Mouse (Mus musculus): ENCODE data around the gene Bmf. TPM values are rescaled to one million over a fixed set of nuclear protein-coding genes. Genes with fewer than 3 reads are reported as not detected.

The Bmf gene
- polyA plus RNA-seq, 1 experiment from 2014 or later = 0.99 TPM

DNA sequence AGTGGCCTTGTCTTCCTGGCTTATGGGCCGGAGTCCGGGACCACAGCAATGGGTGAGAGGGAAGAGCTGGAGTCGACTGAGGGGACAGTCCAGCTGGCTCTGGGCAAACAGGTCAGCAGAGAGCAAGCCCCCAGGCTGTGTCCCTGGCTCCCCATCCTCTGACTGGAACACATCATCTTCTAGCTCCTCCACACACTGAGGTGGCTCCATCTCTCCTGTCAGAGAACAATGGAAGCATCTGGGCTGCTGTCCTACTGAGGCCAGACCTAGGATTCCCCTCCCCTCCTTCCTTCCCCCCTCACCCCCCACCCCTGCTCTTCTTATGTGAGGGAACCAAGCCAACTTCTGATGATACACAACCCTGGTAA lies 2.7 kb downstream of the Bmf start:
- 48% methylated on average over 3 of the region's 3 CpGs for WGBS
- peak overlapping the region; percentile 95; the same call in 1 of the 2 replicates for H3K4me2 ChIP-seq (ENCODE audit: low read depth, low read length)

DNA sequence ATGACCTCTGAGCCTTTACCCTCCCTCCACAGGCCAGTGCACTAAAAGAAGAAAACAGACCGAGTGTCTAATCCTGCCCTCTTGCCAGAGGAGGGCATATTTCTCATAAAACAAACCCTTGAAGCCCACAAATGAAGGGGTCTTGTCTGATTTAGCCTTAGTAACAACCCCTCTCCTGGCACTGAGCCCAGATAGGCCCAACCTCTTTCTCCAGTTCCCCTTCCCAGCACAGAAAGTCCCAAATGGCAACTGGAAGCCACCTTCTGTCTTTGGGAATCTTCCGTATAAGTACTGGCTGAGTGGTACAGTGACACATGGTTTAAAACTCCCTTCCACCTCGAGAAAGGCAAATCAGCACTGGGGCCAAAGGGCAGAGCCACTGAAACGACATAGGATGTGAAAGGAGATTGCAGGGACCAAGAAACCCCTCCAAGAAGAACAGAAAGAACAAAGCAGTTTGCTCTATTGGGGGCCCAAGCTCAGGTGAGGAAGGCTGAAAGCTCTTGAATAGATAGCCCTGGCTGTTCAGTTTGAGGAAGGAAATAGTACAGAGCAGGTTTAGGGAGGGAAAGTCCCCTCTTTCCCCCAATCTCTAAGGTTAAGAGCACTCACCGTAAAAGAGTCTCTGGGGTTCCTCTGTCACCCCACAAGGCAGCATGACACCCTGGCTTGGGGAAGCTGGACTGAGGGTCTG lies 3.2 kb downstream of the Bmf start:
- ATAC-seq (ENCODE audit: low read depth) = no peak
- Histone ChIP-seq H3K27ac (ENCODE audit: low read depth, low read length) (peak overlapping the region; percentile 23; the same call in 1 of the 2 replicates), H3K4me2 (ENCODE audit: low read depth, low read length) (peak overlapping the region; percentile 95; the same call in 1 of the 2 replicates), H3K9ac (replicated peaks; ENCODE audit: low read depth, low read length) (peak overlapping the region; percentile 30; the same call in 1 of the 2 replicates), H3K36me3 (ENCODE audit: control insufficient read depth, insufficient read depth, low read length) (no peaks in the 10 kb centered on the region), H3K27me3 (ENCODE audit: control insufficient read depth, insufficient read depth, low read length) (no peaks in the 10 kb centered on the region), H3K4me3 (ENCODE audit: low read depth, low read length) (no peak overlapping the region), H3K9me3 (ENCODE audit: control insufficient read depth, low read length) (no peaks in the 10 kb centered on the region), H3K4me1 (ENCODE audit: control insufficient read depth, insufficient read depth, low read length) (peaks cover 34% of the 10 kb centered on the region)
- WGBS = 29% methylated on average over 5 of the region's 5 CpGs

More for the DNA sequence above, 2.7 kb downstream of the Bmf start:
- H3K9me3 ChIP-seq (ENCODE audit: control insufficient read depth, low read length) = no peaks in the 10 kb centered on the region
- ATAC-seq (ENCODE audit: low read depth) = no peak
- H3K4me3 ChIP-seq (ENCODE audit: low read depth, low read length) = no peak overlapping the region
- H3K9ac ChIP-seq (replicated peaks; ENCODE audit: low read depth, low read length) = 0 out of 2 replicates have a peak overlapping the region, but pooled peaks have one; percentile 17
- H3K27ac ChIP-seq (ENCODE audit: low read depth, low read length) = no peak overlapping the region
- peaks cover 34% of the 10 kb centered on the region for H3K4me1 ChIP-seq (ENCODE audit: control insufficient read depth, insufficient read depth, low read length)
- H3K36me3 ChIP-seq (ENCODE audit: control insufficient read depth, insufficient read depth, low read length) = no peaks in the 10 kb centered on the region
- H3K27me3 ChIP-seq (ENCODE audit: control insufficient read depth, insufficient read depth, low read length) = no peaks in the 10 kb centered on the region

DNA sequence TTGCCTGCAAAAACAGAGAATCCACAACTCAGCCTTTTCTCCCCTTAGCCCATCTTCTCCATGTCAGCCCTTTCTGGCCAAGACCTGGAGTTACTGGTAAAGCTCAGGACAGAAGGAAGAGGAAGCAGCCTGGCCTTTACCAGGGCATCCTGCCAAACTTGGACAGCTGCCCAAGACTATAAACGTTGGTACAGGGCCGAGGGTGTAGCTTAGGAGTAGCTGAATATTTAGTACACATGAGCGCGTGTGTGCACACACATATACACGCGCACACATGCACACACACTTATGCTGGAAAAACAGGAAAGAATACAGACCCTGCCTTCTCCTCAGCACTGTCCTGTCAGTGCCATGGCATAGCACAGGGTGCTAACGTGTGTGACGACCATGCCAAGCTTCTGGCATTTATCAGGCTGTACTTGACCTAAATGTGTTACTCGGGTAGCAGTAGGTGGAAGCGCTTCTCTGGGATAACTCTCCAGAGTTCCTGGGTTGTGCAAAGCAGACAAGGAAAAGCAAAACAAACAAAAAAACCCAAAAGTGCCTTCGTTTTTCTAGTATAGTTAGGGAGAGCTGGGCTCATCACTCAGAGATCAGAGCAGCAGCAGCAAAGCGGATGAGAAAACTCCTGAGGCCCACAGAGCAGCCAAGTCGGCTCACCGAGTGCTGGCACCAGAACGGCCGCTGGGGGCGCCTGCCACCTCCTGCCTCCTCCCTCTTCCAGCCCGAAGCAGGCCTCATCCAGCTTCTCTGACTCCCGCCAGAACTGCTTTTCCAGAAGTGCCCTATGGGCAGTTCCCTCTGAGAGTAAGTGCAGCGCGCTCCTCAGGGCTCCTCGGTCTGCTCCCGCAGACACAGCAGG lies 4.0 kb downstream of the Bmf start:
- Histone ChIP-seq H3K4me2 (ENCODE audit: low read depth, low read length) (peak overlapping the region; percentile 95; the same call in 1 of the 2 replicates), H3K9me3 (ENCODE audit: control insufficient read depth, low read length) (no peaks in the 10 kb centered on the region), H3K4me3 (ENCODE audit: low read depth, low read length) (no peak overlapping the region), H3K9ac (replicated peaks; ENCODE audit: low read depth, low read length) (peak overlapping the region; percentile 30; the same call in 1 of the 2 replicates), H3K27ac (ENCODE audit: low read depth, low read length) (peak overlapping the region; percentile 23; the same call in 1 of the 2 replicates), H3K4me1 (ENCODE audit: control insufficient read depth, insufficient read depth, low read length) (peaks cover 34% of the 10 kb centered on the region), H3K36me3 (ENCODE audit: control insufficient read depth, insufficient read depth, low read length) (no peaks in the 10 kb centered on the region), H3K27me3 (ENCODE audit: control insufficient read depth, insufficient read depth, low read length) (no peaks in the 10 kb centered on the region)
- no peak; the same call in 1 of the 2 replicates for ATAC-seq (ENCODE audit: low read depth)
- 20% methylated on average over 23 of the region's 23 CpGs for WGBS

DNA sequence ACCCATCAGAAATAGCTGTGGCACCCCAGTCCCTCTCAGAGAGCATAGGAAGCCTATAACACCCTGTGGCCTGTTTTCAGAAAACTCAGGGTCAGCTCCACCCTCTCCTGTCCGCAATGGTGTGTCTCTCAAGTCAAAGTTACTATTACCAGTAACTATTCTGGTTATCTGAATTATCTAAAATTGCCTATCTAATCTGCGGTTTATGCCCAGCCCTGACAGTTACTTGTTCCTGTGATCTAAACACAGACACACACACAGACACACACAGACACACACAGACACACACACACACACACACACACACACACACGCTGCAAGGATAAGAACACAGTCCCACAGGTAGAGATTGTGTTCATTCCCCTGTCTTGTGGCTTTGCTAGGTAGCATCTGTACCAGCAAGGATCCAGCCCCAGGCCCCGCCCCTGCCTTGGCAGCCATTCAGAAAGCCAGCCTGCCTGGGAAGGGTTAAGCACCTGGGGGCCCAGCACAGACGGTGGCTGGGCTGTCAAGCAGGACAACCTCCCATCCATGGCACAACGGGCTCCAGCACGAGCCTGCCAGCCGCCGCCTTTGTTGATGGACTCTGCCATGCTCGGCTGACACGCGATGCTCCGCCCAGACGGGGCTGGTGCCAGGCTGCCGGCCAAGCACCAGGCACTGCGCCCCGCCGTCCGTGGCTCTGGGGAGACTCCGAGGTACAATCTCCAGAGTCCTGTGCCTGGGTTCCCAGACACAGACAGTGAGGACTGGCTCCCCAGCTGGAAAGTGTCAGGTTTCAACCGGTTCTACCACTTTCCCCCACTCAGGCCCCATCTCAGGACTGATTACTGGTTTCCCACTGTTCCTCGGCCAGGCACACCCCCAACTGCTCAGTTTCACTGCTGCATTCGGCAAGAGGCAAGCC lies 5.3 kb downstream of the Bmf start:
- Histone ChIP-seq H3K27me3 (ENCODE audit: control insufficient read depth, insufficient read depth, low read length) (no peaks in the 10 kb centered on the region), H3K4me2 (ENCODE audit: low read depth, low read length) (peak overlapping the region; percentile 47), H3K36me3 (ENCODE audit: control insufficient read depth, insufficient read depth, low read length) (no peaks in the 10 kb centered on the region), H3K27ac (ENCODE audit: low read depth, low read length) (peak overlapping the region; percentile 58), H3K9me3 (ENCODE audit: control insufficient read depth, low read length) (no peaks in the 10 kb centered on the region), H3K4me1 (ENCODE audit: control insufficient read depth, insufficient read depth, low read length) (peaks cover 30% of the 10 kb centered on the region), H3K9ac (replicated peaks; ENCODE audit: low read depth, low read length) (peak overlapping the region; percentile 51), H3K4me3 (ENCODE audit: low read depth, low read length) (peak overlapping the region; percentile 17; the same call in 1 of the 2 replicates)
- 10% methylated on average over 23 of the region's 23 CpGs for WGBS
- peak; percentile 78 for ATAC-seq (ENCODE audit: low read depth)

DNA sequence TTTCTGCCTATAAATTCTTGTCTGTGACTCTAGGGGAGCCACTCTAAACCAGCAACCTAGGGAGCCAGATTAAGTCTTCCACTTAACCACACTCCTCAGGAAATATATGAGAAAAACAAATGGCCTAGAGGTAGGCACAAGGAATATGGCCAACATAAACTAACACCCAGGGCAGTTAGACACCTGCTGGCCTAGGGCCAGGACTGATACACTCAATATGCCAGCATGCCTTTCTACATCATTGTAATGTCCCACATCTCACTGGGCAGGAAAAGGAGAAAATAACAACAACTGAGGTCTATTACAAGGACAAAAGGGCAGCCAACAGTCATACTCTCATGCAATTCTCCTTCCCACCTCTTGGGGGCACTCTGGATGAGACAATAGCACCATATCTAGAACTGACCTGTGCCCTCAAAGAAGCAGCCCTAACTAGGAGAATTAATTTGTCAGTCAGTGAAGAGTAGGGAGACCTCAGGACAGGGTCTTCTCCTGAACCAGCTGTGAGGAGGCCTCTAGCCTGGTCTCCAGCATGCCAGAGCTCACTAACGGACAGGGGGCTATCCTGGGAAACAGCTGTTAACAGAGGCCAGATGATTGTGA lies 6.4 kb downstream of the Bmf start:
- H3K4me1 ChIP-seq (ENCODE audit: control insufficient read depth, insufficient read depth, low read length) = peaks cover 30% of the 10 kb centered on the region
- H3K4me2 ChIP-seq (ENCODE audit: low read depth, low read length) = no peak overlapping the region
- no peaks in the 10 kb centered on the region for H3K27me3 ChIP-seq (ENCODE audit: control insufficient read depth, insufficient read depth, low read length)
- no peak overlapping the region for H3K9ac ChIP-seq (replicated peaks; ENCODE audit: low read depth, low read length)
- H3K9me3 ChIP-seq (ENCODE audit: control insufficient read depth, low read length) = no peaks in the 10 kb centered on the region
- no peaks in the 10 kb centered on the region for H3K36me3 ChIP-seq (ENCODE audit: control insufficient read depth, insufficient read depth, low read length)
- H3K27ac ChIP-seq (ENCODE audit: low read depth, low read length) = no peak overlapping the region; the same call in 1 of the 2 replicates
- WGBS = 88% methylated on average over 1 of the region's 1 CpGs
- ATAC-seq (ENCODE audit: low read depth) = no peak
- H3K4me3 ChIP-seq (ENCODE audit: low read depth, low read length) = no peak overlapping the region

DNA sequence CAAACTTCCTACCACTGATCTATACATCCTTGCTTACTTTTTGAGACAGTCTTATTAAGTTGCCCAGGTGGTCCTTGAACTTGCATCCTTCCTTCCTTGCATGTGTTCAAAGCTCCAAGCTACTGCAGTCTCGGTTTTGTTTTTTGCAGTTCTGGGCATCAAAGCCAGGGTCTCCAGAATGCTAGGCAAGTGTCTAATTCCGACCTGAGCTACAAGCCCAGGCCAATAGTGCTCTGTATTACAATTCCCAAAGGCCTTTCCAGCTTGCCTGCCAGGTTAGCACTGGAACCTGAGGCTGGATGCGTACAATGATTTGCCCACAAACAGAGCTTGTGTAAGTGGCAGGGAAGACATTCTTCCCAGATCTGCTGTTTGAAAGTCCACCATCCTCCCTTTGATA lies 7.8 kb downstream of the Bmf start:
- ATAC-seq (ENCODE audit: low read depth) = no peak
- WGBS = 80% methylated on average over 3 of the region's 3 CpGs
- Histone ChIP-seq H3K9me3 (ENCODE audit: control insufficient read depth, low read length) (no peaks in the 10 kb centered on the region), H3K27ac (ENCODE audit: low read depth, low read length) (no peak overlapping the region), H3K36me3 (ENCODE audit: control insufficient read depth, insufficient read depth, low read length) (no peaks in the 10 kb centered on the region), H3K4me3 (ENCODE audit: low read depth, low read length) (no peak overlapping the region), H3K27me3 (ENCODE audit: control insufficient read depth, insufficient read depth, low read length) (no peaks in the 10 kb centered on the region), H3K4me2 (ENCODE audit: low read depth, low read length) (no peak overlapping the region), H3K4me1 (ENCODE audit: control insufficient read depth, insufficient read depth, low read length) (peaks cover 28% of the 10 kb centered on the region), H3K9ac (replicated peaks; ENCODE audit: low read depth, low read length) (no peak overlapping the region)

DNA sequence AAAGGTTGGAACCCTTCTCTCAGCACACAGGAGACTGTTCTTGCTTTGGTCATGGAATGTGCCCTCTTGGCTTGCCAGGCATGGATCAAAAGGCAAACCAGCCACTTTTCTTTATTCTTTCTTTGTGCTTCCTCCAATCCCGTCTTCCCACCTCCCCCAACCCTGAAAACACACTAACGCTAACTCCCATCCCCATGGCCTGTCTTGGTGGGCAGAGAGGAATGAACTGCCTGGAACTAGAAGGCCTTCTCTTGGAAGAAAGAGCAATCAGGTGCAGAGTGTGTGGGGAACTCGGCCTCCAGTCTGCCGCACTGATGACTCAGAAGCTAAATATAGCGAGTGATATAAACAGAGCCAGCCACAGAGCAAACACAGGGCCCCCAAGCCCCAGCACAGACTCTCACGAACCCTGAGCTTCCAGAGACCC lies 8.8 kb downstream of the Bmf start:
- Histone ChIP-seq H3K4me3 (ENCODE audit: low read depth, low read length) (no peak overlapping the region), H3K27me3 (ENCODE audit: control insufficient read depth, insufficient read depth, low read length) (no peaks in the 10 kb centered on the region), H3K36me3 (ENCODE audit: control insufficient read depth, insufficient read depth, low read length) (no peaks in the 10 kb centered on the region), H3K9me3 (ENCODE audit: control insufficient read depth, low read length) (no peaks in the 10 kb centered on the region), H3K4me2 (ENCODE audit: low read depth, low read length) (no peak overlapping the region), H3K4me1 (ENCODE audit: control insufficient read depth, insufficient read depth, low read length) (peaks cover 25% of the 10 kb centered on the region), H3K27ac (ENCODE audit: low read depth, low read length) (no peak overlapping the region), H3K9ac (replicated peaks; ENCODE audit: low read depth, low read length) (no peak overlapping the region)
- no peak for ATAC-seq (ENCODE audit: low read depth)
- WGBS = 50% methylated on average over 6 of the region's 6 CpGs

DNA sequence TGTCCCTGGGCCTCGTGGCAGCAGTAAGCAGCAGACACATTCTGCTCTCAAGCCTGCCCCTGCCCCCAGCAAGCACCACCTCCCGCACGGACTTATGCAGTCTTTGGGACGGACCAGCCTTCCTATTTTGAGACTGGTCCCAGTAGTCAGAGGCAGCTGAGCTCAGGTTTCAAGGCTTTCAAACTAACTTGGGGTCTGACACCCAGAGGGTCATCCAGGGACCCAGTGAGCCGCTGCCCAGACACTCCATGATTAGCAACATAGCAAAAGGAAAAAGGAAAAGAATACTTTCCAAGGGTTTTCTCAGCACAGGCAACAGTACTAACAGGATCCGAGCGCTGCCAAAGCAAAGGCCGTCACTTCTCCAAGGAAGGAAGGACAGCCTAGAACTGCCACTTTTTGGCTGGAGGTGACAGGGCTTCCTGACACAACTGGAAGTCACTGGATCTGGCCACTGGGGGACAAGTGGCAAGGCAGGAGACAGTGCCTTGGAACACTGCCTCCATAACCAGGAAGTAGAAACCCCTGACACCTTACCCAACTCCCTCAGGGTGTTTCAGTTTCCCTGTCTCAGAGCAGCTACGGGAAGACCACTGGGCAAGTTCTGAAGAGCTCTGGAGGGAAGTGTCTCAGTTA lies 9.5 kb downstream of the Bmf start:
- Histone ChIP-seq H3K4me1 (ENCODE audit: control insufficient read depth, insufficient read depth, low read length) (peaks cover 20% of the 10 kb centered on the region), H3K36me3 (ENCODE audit: control insufficient read depth, insufficient read depth, low read length) (no peaks in the 10 kb centered on the region), H3K27ac (ENCODE audit: low read depth, low read length) (no peak overlapping the region), H3K27me3 (ENCODE audit: control insufficient read depth, insufficient read depth, low read length) (no peaks in the 10 kb centered on the region), H3K9ac (replicated peaks; ENCODE audit: low read depth, low read length) (no peak overlapping the region), H3K4me2 (ENCODE audit: low read depth, low read length) (no peak overlapping the region), H3K4me3 (ENCODE audit: low read depth, low read length) (no peak overlapping the region), H3K9me3 (ENCODE audit: control insufficient read depth, low read length) (no peaks in the 10 kb centered on the region)
- 51% methylated on average over 9 of the region's 9 CpGs for WGBS
- no peak for ATAC-seq (ENCODE audit: low read depth)

Measured in neural tube, embryonic 14.5 days (tissue).